Mouse (Mus musculus) heart, adult 11 months (tissue): ENCODE measurements around the gene Mical2.

Experiments
- DNase-seq: peaks from one replicate; pipeline ENCODE4 v3.0.0; 2022

Mical2 gene

DNA sequence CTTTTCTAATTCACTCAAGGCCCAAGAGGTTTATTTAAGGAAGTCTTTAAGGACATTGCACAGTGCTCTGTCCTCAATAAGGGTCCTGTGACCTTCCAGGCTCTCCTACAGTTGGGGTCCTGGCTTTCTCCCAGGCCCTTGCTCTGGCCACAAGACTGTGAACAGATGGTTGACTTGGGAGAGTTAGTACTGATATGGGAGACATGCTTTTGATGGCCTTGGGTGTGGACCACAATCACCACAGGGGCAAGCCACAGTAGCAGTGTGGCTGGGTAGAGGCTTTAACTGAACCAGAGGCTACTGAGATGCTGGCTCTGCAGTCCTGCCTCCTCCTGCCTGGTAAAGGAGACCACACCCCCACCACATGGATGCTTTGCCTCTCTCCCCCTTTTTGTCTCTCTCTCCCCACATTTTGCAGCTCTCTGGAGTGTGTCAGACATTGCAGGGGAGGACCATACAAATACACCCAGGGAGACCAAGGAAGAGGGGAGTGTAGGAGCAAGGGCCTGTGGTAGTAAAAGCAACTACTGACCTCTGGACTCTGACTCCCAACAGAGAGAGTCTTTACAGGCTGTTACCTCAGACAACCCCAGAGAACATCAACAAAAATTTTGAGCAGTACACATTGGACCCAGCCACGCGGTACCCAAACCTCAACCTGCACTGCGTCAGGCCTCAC lies 94.5 kb downstream of the Mical2 start:
- DNase-seq: no peak

DNA sequence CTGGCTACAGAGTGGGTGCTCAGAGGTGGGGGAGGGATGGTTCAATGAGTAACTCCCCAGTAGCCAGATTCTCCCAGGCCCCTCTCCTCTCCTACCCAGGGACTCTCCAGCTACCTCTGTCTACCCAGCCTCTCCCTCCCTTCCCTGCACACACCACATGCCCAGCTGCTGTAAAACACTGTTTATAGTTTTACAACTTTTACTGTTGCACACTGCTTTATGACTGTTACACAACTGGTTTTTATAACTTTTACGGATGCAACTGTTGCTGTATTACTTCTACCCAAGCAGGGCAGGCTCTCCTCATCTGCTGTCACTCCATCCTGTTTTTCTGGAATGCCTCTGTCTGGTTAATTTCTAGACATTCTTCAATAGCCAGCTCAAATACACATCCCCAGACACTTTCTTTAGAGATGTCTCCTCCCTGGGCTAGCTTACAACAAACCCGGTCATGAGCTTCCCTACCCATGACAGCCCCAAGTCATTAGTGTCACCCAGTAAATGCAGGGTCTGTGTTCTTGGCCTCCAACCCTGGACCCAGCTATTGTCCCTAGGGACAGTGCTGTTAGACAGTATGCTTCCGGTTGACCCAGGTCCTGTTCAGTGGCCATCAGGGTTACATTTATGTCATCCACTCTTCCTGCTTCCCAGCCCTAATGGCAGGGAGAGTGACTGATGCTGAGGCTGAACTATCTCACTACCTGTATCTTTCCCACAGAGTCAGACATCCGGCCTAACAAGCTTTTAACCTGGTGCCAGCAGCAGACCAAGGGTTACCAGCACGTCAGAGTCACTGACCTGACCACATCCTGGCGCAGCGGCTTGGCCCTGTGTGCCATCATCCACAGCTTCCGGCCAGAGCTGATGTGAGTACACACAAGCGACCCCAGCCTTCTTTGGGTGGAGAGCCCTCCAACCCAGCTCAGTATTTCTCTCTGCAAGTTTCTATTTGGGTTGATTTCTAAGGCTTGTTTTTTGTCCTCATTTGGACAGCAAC lies 96.4 kb downstream of the Mical2 start:
- DNase-seq: no peak

DNA sequence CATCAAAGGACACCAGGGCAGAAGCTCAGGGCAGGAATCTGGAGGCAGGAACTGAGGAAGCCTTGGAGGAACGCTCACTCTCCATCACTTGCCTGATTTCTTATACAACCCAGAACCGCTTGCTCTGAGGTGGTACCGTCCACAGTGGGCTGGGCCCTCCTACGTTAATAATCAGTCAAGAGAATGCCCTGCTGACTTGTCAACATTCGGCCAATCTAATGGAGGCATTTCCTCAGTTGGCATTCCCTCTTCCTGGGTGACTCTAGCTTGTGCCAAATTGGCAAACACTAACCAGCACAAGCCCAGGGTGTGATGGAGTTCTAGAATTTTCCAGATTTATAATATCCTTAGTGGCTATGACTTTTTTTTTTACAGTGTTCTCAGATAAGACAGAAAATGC lies 98.9 kb downstream of the Mical2 start:
- no peak for DNase-seq

DNA sequence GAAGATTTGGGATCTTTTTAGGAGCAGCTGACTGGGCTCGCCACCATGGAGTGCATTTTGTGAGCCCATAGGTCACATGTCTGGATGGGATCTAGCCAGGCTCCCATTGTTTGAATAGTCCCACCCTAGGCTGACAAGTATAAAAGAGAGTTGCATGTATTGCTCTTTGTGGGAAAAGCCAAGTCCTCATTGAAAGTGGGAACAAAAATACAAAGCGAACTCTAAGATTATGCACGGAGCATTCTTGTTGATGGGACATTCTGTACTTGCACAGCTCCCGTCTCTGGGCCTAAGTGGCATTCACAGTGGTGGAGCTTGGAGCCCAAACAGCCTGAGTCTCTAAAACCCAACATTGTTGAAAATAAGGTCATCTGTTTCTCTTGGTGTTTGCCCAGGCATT lies 101.2 kb downstream of the Mical2 start:
- DNase-seq: peak; percentile 93

DNA sequence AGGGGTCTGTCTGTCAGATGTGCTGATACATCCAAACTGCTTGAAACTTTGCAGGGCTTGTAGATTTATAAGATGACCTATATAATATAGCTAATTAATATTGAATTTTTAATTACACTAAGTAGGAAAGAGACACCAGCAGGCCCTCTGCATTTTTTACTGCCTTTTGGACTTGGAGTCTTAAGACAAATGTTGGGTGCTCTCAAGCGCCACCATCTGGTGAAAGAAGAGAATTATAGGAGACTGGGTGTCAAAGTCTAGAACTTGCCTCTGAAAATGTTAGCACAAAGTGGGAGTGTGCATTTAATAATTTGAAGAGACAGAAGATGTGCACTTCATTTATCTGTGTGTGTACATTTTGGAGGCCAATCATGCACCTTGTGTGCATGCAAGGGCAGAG lies 103.3 kb downstream of the Mical2 start:
- no peak for DNase-seq

DNA sequence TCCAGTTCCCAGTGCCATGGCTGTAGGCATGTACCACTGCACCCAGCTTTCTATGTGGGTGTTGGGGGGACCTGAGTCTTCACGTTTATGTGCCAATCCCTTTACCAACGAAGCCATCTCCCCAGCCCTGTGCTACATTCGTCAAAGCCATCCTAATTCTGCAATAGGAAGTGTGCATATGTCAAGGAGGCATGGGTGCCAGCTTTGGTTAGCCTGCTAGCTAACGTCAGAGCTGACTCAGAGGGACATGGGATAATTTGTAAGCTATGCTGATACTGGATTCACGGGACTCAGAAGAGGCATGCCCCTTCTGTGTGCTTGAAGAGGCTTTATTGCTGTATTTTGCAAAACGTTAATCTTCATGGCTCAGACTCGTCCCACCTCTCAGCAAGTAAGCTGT lies 103.8 kb downstream of the Mical2 start:
- DNase-seq: no peak

DNA sequence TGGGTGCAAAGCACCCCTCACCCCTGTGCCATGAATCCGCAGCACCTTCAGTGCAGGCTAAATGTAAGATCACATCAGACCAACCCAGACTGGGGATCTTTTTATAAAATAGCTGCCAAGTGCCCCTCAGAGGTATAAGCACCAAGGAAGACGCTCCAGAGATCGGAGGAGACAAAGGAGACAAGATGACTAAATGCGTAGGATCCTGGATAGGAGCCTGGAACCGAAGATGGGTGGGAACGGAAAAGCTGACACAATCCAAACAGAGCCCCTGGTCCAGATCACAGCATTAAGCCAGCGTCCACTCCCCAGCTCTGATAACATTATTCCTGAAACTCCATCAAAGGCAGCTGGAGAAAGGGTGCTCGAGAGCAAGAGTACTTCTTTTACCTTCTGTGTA lies 105.3 kb downstream of the Mical2 start:
- no peak for DNase-seq

DNA sequence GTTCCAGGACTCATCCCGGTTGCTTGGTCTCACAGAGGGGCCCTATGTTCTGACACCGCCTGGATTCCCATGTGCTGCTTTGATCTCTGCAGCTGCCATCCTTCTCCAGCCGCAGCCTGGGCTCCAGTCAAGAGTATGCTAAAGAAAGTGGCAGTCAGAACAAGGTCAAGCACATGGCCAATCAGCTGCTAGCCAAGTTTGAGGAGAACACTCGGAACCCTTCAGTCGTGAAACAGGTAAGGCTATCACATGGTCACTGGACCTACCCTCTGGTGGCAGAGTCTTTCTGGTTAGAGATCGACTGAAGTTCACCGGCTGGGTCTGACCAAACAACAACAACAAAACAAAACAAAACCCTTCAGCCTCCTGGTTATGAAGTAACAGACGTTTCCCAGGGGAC lies 106.1 kb downstream of the Mical2 start:
- no peak for DNase-seq

DNA sequence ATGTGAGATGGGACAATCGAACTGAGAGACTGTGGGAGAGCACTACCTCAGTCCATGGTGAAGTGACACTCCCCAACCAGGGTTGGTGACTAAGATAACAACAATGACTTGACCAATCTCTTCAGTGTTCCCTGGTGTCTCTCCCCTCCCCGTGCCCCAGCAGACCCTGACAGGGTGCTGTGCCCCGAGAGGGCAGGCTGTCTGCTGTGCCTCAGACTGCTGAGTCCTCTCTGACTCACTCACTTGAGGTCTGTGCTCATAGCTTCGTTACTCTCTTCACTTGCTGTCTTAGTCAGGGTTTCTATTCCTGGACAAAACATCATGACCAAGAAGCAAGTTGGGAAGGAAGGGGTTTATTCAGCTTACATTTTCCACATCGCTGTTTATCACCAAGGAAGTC lies 106.8 kb downstream of the Mical2 start:
- DNase-seq: no peak

DNA sequence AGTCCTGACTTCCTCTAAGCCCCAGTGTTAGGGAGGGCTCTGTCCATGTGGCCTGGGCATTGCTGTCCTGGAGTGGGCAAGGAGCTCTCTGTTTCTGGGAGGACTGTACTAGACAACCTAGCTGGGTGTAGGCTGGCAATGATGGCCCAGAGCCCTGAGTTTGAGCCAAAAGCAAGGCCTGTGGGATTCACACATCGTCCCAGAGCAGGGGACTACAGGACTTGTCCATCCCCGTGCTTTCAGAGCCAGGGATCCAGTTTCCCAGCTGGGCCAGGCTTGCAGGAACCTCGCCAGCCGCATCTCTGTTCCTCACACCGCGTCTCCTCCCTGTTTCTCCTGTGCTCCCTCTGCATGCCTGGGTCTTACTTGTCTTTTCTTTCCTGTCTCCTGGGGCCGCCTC lies 107.7 kb downstream of the Mical2 start:
- no peak for DNase-seq

DNA sequence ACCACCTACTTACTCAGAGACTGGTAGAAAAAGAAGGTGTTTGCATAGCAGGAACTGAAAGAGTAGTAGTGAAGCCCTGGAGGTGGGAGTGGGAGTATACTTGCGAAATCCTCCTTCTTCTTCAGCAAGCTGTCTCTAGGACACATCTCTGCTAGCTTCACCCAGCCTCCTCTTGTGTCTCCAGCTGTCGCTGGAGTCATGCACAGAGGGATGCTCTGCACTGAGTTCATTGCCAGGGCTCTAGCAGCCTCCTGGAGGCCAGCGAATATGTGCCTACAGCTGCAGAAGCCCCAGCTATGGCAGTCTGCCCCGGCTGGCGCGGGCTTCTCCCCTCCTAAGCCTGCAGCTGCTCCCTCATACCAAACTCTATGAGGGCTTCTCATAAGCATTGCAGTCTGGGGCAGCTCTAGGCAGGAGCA lies 110.6 kb downstream of the Mical2 start:
- peak; percentile 97 for DNase-seq

DNA sequence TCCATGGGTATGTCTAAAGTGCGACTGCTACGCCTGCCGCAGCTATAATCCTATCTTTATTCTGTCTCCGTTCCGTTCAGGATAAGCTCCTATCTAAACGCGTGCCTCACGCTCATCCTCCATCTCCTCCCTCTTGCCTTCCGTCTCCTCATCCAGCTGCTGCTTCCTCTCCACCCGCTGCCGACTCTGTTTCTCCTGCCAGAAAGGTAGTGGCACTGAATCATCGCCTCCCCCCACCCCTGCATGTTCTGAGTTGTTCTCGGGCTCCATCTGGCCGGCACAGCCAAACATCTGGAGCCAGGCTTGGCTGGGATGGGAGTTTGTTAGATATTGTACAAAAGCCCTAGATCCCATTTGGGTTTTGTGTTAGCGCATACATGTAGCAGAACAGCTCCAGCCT lies 111.1 kb downstream of the Mical2 start:
- DNase-seq: peak; percentile 98

DNA sequence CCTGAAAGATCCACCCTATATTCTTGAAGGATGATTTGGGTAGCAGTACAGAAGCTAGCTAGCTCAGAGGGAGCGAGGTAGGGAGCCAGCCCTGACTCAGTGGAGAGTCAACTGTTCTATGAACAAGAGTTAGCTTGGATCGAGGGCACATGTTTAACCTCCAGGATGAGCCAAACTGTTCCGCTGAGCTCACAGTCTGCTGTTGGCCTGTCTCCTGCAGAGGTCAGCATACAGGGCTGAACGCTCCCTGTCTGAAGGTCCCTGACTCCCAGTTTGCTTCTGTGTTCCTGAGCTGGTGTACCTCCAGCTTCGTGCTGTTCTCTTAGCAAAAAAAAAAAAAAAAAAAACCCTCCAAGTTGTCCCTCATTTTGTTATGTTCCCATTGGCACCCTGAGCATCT lies 112.1 kb downstream of the Mical2 start:
- DNase-seq: no peak

DNA sequence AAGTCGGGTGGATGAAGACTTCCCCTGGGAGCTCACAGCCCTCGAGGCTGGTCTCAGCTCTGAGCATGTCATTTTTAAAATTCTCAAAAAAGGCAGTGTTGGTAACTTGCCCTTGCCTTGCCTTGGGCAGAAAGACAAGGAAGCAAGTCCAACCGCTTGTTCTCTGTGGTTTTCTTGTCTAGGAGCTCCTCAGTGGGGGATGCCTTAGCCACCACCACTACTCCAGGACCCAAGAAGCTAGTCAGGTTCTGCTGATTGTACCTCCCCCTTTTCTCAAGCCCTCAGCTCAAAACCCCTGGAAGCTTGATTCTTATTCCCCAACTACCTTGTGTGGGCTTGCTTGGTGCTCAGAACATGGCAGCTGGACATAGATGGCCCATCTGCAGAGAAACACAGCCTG lies 115.4 kb downstream of the Mical2 start:
- DNase-seq: no peak

DNA sequence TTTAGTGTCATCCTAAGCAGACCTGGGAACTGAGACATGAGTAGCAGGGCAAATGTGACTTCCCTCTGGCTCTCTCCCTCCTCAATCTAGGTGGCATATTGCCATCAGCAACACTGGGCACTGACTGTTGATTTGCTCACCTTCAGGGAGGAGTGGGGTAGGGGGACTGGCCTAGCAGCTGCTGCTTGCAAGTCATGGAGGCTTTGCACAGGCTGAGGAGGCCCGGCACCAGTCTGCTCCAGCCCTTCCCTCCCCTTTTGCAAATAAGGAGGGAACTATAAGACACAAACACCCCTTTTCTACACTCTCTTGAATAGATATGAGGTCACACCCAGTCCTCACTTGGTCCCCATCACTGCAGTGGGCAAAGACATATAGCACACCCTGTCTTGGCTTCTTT lies 120.0 kb downstream of the Mical2 start:
- no peak for DNase-seq

DNA sequence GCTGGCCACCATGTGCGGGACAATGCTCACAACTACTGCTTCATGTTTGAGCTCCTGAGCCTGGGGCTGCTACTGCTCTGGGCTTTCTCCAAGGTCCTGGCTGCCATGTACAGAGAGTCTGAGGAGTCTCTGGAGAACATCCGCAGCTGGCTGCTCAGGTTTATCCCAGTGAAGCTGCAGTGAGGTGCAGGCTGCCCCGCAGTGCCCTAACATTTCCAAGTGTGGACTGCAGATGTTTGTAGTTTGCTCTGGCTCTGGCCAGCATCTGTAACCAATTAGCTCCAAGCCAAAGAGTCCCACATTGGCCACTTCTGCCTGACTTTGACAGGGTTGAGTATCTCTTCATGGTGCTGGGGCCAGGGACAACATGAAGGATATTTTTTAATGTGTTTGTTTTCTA lies 125.9 kb downstream of the Mical2 start:
- no peak for DNase-seq

DNA sequence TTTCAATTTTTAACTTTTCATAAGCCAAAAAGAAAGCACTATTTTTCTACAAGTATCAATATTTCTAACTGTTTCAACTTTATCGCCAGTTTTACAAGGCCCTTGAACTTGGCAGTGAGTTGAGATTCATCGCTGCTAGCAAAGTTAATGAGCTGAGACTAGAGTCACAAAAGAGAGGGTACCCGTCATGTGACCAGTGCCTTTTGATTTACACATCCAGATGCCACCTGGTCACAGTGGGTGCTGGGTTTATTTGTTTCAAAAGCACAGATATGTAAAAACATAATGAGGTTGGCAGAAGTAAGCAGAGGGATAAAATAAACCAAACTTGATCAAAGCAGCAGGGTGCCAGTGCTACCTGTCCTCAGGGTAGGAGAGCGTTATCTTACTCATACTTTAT lies 126.3 kb downstream of the Mical2 start:
- no peak for DNase-seq

DNA sequence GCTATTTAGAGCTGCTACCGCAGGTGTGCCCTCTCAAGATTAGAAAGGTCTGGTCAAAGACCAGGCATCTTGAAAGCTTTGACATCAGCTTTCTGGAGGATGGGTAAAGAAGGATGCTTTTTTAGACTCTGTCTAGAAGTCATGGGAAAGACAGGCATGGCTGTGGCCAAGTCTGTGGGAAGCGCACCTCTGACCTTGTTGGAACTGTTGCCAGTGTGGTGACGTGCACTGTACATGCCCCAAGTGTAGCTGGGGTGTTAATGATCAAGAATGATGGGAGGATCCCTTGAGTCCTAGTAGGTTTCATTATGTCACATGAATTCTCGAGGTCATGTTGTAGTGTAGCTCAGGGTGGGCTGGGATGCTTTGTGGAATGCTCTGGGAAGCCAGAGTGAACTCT lies 127.4 kb downstream of the Mical2 start:
- DNase-seq: no peak

DNA sequence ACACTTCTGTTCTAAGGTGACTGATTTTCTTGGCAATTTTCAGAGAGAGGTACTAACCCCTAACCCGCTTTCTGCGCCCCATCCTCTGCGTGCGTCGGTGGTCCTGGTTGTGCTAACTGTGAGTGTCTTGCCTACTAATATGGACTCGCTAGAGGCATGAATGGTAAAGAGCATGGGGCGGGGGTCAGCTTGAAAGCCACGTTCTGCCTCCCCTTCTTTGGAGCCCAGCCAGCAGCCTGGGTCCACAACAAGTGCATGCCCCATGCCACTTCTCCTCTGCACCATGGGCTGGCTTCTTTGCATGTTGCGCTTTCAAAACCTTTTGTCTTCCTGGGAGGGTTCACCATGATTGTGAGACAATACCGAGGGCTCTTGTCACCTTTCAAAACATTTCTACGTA lies 128.3 kb downstream of the Mical2 start:
- no peak for DNase-seq

DNA sequence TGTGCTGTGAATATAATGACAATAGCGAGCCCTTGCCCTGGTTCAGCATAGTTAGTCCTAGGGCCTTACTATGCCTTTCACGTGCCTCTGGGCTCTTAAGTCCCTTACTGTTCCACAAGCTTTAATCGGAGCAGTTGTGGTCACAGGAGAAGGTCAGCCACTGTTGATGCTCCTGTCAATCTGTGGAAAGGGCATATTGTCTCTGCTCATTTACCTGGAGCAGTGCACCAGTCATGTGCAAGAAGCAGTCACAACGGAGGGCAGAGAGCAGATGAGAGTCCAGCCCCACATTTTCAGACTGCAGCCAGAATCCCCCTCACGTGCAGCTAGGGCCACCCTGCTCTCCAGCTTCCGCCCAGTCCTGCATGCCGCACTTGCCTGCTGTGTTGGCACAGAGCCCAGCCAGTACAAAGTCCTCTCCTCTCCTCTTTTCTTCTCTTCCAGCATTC lies 128.9 kb downstream of the Mical2 start:
- no peak for DNase-seq

DNA sequence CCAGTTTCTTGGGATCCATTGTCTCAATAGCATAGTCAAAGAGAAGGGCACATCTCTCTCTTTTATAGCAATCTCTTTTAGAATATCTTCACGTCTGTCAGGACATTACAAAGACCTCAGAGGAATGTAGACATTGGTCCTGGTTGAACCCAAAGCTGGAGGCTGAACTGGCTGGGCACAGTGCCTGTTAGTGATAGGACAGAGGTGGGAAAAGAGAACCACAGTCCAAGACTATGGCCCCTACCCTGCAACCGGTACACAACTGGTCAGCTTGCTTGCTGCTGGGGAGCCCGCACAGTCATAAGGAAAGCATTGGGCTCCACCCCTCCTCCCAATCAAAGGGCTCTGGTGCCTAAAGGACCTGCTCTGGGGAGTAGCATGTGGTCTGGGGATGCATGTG lies 133.9 kb downstream of the Mical2 start:
- DNase-seq: no peak

DNA sequence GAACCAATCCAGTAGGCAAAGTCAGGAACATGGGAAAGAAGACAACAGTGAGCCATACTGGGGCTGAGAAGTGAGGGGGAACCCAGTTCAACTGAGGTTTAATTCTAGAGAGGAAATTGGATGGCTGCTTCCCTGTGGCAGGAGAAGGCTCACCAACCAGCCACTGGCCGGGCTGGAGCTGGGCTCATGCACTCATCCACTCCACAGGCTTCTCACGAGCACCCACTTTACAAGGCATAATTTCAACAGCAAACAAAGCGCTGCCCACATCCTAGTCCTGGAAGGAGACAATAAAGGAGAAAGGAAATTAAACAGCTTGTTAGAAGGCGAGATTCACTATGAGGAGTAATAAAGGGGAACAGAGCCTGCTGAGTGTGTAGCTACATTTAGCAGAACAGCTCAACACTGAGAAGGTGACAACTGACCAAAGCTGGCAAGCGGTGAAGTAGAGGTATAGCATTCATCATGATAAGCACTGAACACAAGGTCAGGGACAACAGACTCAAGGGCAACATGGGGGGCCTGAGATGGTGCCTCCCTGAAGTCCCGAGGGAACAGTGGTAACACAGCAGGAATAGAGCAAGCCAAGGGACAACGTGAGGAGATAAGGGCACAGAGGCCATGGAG lies 137.0 kb downstream of the Mical2 start:
- peak; percentile 93 for DNase-seq

DNA sequence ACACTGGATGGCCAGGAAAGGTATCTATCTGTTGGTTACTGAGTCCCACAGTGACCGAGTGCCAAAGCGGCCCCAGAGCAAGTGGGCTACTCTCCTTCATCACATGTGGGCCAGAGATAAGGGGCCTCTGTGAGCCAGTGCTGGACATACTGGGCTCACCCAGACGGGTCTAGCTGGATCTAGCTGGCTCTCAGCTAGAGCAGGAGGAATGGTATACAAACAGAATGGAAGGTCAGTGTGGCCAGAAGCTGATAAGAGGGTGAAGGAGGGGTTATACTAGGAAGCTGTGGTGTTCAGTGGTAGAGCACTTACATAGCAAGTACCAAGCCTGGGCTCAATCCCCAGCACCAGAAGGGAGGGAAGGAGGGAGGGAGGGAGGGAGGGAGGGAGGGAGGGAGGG lies 140.2 kb downstream of the Mical2 start:
- no peak for DNase-seq

DNA sequence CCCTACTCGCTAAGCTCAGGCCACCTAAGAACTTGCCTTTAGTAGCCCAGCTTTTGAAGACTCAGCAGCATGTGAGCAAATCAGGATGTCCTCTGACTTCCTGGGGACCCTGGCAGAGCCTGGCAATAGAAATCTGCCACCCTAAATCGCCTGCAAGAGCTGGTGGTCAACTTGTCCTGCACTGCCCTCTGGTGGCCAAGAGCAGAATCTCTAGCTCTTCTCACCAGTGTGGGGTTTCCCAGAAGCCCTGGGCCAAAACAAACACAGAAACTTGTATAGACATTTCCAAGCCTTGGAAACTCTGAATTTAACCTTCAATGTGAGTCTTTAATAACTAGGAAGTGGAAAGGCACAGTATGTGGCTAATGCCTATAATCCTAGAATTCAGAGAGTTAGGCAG lies 143.4 kb downstream of the Mical2 start:
- peak; percentile 97 for DNase-seq
